Mouse (Mus musculus): ENCODE measurements around the gene Vps13d.

Vps13d gene

DNA sequence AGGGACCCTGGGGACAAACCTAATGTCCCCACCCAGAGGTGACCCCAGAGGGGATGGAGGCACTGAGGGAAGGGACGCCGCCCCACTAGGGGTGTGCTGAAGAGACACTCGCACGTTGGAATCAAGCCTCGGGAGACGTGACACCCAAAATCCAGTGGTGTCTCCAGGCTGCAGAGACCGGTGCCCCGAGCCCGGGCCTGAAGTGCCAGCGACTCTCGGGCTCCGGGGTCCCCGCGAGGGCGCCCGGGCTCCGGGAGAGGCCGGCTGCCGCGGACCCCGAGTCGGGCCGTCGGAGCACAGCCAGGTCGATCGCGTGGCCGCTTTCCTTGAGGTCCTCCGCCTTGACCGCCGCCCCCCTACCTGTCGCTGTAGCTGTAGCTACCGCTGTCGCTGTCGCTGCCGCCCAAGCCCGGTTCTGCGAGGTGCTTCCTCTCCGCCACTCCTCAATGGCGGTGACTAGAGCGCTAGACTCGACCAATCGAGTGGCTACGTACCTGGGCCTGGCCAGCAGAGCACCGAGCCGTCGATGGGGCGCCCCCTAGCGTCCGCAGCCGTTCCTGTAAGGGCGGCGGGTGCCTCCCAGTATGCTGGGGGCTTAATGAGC, at the start of gene Vps13d:
Gene Vps13d (minus strand): TSS at position 447 of the 604 bp plus-strand sequence.
- peak; percentile 91 for DNase-seq

GRCm38 (mm10) chr4:145242719-145243350, 48.0 kb upstream of the Vps13d start:
- no peak for DNase-seq

- DNase-seq = peak; percentile 76
These were observed 46.0 kb upstream of the Vps13d start for GRCm38 (mm10) chr4:145240723-145241231.

DNA sequence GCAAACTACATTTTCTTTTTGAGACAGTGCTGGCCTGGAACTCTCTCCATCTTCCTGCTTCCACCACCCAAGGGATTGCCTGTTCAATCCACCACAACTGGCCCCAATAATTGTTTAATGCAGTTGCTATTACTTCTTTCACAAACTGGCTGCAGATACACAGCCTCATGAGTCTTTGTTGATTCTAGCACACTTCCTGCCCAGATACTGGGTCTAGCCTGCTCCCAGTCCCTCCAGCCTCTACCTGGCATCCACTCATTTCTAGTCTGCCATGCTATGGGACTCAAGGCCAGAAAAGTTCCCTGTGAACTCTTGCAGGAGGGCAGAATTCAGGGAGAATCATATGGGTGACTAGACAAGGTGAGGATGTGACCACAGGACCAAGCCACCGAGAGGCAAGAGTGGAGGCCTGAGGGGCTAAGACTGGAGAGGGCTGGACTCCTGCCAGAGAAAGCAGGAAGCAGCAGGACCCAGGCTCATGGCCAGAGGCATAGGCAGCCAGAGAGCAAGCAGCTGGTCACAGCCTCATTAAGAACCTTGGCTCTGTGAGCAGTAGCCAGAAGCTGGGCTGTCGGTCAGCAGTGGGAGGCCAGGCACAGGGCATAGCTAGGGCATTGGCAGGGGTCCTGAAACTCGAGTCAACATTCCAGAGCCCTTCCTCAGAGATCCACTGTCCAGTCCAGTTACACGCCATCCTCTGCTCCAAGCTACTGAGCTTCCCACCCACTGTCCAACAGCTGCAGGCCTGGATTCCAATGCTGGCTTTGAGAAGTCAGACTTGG, 44.4 kb upstream of the Vps13d start:
- DNase-seq = peak; percentile 69

GRCm38 (mm10) chr4:145236027-145236426, 41.2 kb upstream of the Vps13d start:
- DNase-seq = no peak

DNA sequence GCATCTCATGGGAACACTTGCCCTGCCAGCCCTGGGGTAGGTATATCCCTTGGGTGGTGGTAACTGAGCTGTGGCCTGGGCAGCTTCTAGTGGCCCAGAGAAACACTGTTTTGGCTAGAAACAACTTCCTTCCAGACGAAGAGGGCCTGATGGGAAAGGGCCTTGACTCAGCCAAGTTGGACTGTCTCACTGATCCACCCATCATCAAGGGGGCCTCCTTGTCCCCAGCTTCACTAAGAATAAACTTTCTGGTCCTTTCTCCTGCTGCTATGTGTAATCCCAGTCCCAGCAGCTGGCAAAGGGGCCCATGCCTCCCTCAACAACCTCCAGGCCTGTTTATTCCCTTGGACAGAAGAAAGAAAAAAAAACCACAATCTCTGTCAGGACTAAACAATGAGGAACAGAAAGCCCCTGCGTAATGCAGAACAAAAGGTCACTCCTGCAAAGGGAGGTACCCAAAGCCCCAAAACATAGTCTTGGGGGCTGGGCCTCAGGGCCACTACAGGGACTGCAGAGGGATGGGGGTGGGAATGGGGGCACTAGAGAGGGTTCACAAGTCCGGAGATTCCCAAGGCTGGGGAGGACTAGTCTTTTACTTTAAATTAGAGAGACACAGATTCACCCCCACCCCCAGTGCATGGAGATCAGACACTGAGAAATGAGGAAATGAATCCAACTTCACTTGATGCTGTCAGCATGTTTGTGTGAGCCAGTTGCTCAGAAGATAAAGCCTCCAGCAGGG, 38.9 kb upstream of the Vps13d start:
- DNase-seq = no peak

DNA sequence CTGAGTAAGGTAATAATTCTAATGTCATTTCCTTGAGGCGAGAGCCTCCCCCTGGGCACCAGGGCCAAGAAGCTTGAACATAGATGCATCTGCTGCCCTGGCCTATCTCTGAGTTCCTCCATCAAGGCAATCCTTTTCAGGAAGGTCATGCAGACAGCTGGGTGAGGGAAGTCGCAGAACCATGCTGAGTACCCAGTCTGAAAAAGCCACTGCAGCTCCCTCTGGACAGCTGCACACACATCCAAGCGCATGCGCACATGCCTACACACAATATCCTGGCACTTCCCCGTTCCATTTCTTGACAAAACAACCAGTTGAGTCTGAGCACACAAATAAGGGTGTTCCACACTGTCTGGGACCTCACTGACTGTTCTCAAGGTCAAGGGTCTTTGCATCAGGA, 36.9 kb upstream of the Vps13d start:
- DNase-seq = no peak

DNA sequence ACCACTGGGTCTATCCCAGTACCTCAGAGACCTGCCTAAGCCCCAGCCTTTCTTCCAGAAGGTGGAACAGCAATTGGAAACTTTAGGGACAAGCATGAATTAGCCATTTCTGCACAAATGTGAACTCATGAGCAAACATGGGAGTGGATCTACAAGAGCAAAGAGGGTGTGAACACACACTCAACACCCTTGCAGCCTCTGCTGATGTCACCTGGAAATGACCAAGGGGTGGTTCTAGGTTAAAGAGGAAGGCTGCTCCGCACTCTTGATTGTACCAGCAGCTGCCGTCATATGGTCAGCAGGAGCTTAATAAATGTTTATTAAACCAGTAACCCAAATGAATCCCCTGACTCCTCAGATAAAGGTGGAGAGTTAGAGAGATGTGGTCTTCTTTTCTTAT, 35.8 kb upstream of the Vps13d start:
- DNase-seq = no peak

GRCm38 (mm10) chr4:145229524-145230163, 34.8 kb upstream of the Vps13d start:
- DNase-seq = no peak

DNA sequence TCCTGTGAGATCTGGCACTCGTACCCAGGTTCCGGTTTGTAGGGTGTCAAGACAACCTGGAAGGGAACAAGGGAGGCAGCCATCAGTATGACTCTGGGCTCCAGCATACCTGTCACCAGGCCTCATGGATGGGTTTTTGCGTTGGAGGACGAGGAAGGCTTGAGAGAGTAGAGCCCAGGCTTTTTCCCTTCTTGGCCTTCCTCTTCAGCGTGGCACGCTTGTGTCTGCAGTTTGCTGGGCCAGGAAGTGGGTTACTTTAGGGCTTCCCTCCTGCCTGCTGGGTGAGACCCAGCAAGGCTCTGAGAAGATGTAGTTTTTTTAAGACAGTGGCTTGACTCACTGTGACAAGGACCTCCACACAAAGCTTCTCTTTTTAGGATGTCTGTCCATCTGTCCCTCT, 34.2 kb upstream of the Vps13d start:
- DNase-seq = no peak

- DNase-seq = no peak
These were observed 29.8 kb upstream of the Vps13d start for GRCm38 (mm10) chr4:145224613-145225012.

GRCm38 (mm10) chr4:145222064-145222463, 27.3 kb upstream of the Vps13d start:
- no peak for DNase-seq

GRCm38 (mm10) chr4:145221379-145221778, 26.6 kb upstream of the Vps13d start:
- no peak for DNase-seq

DNA sequence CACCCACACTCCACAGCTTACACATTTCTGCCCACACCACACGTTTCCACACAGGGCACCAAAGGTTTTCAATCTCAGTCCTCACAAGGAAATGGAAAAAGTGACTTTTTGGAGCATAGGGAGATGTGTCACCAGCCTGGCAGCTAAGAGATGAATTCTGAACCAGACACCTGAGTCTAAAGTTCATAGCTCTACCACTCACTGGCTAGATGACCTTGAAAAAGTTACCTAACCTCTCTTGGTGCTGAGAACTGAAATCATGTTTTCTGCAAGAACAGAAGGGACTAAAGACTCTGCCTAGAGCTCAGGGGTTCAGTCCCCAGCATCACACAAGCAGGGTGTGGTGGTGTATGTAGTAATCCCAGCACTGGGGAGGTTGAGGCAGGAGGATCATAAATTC, 25.2 kb upstream of the Vps13d start:
- DNase-seq = no peak

DNA sequence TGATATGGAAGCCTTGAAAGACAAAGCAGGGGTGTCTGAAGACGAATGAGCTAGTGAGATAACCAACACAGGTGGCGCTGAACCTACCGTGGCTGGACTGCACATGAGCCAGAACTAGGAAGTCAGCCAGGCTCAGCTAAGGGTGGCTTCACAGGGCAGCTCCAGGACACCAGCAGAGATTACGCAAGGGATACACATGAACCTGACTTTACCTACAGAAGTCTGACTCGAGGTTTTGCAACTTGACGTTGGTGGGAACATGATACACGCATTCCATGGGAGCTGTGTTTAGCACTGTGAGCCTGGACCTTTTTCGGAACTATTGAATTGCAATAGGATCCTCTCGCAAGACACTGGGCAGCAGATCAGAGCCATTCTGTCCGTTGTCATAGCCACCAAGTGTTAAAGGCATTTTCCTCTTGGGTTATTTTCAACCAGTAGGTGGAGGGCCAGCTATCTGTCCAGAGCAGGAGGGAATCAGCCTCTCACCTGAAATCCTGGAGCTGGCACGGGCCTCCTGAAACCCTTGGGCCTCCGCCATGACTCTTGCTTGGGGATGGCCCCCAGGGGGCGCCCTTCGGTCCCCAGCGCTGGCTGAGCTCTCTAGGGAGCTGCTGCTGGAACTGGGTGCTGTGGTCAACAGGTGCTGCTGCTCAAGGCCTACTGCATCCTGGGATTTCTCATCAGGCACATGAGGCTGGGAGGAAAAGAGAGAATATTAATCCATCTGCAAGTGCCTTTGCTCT, 24.6 kb upstream of the Vps13d start:
- DNase-seq = no peak

DNA sequence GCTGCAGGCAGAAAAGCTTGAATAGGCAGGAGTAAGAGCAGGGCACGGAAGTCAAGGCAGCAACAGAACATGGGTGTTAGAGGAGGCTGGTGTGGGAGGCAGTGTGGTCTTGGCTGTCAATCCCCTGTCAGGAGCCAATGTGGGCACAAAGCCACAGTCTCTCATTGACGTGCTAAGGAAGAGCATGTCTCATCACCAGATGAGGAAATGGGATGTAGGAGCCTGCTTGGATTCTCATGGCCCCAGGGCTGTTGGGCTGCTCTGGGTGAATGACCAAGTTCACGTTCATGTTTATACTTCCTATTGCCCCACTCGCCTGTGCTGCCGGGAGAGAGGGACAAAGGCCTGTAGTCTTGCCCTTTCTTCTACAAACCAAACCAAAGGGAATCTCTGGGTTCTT, 23.0 kb upstream of the Vps13d start:
- no peak for DNase-seq

DNA sequence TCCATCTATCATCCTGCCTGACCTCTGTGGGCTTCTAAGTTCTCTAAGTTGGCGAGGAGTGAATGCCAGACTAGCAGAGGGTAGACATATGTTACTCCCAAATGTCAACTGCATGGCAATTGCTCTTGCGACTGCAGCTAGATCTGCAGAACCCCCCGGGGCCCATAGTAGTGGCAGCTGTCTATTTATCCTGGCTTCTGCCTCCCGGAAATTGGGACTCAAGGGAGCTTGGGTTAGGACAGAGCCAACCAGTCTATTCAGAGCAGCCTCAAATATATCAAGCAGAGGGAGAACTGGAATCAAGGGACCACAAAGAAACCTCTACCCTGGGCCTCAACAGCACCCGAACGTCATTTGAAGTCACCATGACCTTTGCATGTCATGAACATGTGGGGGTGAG, 22.2 kb upstream of the Vps13d start:
- no peak for DNase-seq

GRCm38 (mm10) chr4:145215396-145215795, 20.6 kb upstream of the Vps13d start:
- no peak for DNase-seq

- no peak for DNase-seq
These were observed 20.0 kb upstream of the Vps13d start for GRCm38 (mm10) chr4:145214786-145215174.

- DNase-seq = peak; percentile 91
These were observed 19.4 kb upstream of the Vps13d start for GRCm38 (mm10) chr4:145213999-145214785.

- no peak for DNase-seq
These were observed 16.3 kb upstream of the Vps13d start for GRCm38 (mm10) chr4:145211076-145211475.
